Mouse (Mus musculus) adrenal gland, adult 8-10 months (tissue): Measurements from ENCODE around the gene Ints11. TPM values are rescaled to one million over a fixed set of nuclear protein-coding genes. Genes with fewer than 3 reads are reported as not detected.

Source experiments
- DNase-seq: peaks from one replicate; pipeline ENCODE4 v3.0.0; 2022
- total RNA-seq, 4 experiments: library from RNA; stranded (reverse); gene quantifications; 2 replicates each; pipeline ENCODE4 v1.2.4; 2022

Gene Ints11
- 10 to 100 TPM; 32.3 to 34.6 (median 33.3) TPM for total RNA-seq

DNA sequence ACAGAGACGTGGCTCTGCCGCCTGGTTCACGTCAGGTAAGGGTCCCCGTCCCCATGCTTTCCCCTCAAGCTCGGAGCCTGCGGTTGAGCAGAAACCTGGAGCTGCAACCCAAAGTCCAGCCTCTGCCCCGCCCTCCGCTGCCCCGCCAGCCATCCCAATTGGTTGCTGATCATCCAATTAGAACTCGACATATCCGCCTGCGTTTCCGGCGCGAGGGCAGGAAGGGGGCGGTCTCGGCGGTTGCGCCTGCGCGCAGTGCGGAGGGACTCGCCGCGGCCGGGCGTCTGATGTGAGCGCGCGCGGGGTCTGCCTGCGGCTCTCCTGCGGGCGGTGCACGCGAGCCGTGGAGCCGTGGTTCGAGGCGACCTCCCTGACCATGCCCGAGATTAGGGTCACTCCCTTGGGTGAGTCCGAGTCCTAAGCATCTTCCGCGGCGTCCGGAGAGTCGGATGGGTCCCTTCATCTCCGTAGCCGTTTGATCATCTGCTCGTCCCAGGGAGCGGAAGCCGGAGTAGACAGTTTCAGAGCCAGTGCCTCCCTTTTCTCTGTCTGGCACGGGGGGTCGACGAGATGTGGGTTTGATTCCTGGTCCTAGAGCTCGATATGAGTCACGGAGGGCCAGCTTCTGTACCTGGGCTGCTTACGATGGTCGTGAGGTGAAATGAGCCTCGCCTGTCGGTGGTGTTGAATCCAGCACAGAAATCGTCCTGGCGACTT, at the start of gene Ints11, which contains the start of gene Cptp:
Gene Ints11, plus strand, starts transcription at position 230 of the 717 bp plus-strand sequence.
Gene Cptp, minus strand, starts transcription at position 124 of the 717 bp plus-strand sequence.
- DNase-seq: peak; percentile 96

DNA sequence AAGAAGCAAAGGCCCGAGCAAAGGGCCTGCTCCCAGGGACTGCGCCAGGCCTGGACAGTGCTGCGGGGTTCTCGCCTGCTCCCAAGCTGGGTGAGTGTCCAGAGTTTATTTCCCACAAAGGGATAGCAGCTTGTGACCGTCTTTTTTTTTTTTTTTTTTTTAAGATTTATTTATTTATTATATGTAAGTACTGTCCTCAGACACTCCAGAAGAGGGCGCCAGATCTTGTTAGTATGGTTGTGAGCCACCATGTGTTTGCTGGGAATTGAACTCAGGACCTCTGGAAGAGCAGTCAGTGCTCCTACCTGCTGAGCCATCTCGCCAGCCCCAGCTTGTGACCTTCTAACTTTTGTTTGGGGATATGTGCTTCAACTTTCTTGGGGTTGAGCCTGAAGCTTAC, 48.3 kb upstream of the Ints11 start:
- DNase-seq: no peak

- peak; percentile 42 for DNase-seq
Observed at GRCm38 (mm10) chr4:155823443-155823842, 45.9 kb upstream of the Ints11 start.

GRCm38 (mm10) chr4:155829866-155830265, 39.5 kb upstream of the Ints11 start:
- DNase-seq: no peak

GRCm38 (mm10) chr4:155830596-155830995, 38.8 kb upstream of the Ints11 start:
- DNase-seq: no peak

DNA sequence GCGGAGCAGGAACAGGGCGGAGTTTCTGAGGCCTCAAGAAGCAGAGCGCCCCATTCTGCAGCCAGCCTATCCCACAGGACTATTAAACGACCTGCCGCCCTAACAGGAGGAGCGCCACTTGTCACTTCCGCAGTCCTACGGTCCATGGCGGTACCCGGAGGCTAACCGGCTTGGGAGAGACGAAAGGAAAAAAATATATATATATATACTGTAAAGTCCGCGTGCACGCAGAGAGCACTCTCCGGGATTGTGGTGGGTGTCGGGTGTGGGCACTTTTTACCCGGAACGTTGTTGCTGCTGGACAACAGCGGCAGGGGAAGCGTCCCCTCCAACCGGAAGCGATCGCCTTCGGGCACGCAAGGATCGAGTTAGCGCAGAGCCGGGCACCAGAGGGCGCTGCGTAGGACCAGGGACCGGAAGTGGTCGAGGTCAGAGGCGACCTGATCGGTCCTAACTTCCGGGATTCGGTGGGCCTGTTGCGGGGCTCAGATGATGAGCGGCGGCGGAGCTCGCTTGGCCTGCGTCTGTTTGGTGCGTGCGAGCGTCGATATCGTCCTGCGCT, 38.1 kb upstream of the Ints11 start, which contains the start of gene Aurkaip1:
Gene Aurkaip1, plus strand, starts transcription at position 68 of the 562 bp plus-strand sequence.
- peak; percentile 92 for DNase-seq

- no peak for DNase-seq
Observed at GRCm38 (mm10) chr4:155831831-155832230, 37.5 kb upstream of the Ints11 start.

DNA sequence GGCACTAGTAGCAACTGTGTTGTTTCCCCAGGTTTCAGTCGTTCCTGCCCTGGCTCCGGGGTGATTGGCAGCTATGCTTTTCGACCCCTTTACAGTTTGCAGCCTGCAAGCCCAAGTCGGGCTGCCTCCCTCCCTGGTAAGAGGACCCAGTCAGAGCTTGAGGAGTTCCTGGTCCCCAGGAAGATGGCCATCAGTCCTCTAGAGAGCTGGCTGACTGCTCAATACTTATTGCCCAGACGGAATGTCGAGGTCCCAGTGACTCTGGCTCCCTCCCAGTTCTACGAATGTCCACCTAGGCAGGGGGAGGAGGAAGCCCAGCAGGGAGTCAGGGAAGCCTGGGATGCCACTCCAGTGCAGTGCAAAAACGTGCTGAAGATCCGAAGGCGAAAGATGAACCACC, 37.0 kb upstream of the Ints11 start:
- no peak for DNase-seq

GRCm38 (mm10) chr4:155833234-155833633, 36.1 kb upstream of the Ints11 start:
- DNase-seq: no peak

- peak; percentile 72 for DNase-seq
Observed at GRCm38 (mm10) chr4:155833836-155834235, 35.5 kb upstream of the Ints11 start.

DNA sequence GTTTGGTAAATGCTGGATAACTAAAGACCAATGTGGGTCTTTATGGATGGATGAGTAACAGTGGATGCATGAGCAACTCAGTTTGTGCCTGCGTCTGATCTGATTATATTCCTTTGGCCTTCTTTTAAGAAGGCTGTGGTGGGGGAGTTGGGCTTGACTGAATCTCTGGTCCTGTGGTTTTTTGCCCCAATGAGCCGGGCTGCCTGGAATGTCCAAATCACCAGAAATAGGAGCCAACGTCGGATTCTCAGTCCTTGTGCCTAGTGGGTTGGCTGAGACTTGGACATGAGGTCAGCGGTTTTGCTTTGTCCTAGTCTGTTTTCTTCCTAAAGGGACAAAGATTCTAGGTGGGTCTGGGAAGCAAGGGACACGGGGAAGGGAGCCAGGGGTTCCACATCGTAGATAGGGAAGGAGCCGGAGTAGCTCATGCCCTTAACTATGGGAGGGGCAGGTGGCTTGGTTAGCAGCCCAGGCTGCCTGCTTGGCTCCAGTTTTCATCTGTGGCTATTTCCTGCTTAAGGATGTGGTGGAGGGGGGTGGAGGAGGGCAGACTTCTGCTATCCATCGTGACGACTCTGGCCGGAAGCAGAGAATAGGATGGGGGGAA, 31.8 kb upstream of the Ints11 start:
- DNase-seq: no peak

DNA sequence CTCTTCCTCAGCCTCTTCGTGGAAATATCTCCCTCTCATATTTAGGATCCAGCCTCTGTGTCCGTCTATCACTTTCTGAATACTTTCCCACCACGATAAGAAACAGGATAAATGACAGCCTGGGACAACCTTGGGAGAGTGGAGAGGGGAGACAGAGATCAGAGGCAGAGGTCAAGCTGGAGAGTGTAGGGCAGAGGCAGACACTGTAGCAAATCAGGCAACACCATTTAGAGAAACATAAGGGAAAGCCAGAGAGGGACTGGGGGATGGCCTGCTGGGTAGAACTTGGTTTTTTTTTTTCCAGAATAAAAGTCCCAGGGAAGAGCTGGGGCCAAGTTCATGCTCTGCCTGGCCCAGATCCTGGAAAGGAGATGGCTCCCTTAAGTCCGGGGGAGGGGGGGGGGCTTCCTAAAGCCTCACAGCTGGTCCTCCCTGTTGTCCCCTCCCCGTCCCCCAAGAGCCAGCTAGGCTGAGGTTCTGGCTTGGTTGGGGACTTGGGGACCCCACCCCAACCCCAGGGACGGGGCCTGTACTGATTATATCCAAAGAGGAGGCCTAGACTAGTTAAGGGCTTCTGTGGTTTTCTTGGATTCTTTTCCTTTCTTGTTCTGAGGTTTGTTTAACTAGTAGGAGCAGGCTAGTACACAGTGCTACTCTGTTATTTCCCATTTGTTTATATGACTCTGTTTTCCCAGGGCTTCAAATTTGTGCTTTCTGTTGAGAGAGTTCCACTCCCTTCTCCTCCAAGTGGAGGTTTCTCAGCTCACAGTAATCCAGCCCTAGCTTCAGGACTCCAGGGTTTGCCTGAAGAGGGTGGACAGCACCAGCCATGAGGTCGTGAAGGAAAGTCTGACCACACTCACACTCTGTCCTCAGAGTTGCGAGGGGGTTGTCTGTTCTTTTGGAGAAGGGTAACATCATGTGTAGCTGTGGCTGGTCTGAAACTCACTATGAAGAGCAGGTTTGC, 30.9 kb upstream of the Ints11 start:
- DNase-seq: no peak

- DNase-seq: peak; percentile 79
Observed at GRCm38 (mm10) chr4:155839483-155839910, 29.8 kb upstream of the Ints11 start, which contains the start of gene Mxra8. Mxra8 (plus strand) TSS chr4:155839680.

DNA sequence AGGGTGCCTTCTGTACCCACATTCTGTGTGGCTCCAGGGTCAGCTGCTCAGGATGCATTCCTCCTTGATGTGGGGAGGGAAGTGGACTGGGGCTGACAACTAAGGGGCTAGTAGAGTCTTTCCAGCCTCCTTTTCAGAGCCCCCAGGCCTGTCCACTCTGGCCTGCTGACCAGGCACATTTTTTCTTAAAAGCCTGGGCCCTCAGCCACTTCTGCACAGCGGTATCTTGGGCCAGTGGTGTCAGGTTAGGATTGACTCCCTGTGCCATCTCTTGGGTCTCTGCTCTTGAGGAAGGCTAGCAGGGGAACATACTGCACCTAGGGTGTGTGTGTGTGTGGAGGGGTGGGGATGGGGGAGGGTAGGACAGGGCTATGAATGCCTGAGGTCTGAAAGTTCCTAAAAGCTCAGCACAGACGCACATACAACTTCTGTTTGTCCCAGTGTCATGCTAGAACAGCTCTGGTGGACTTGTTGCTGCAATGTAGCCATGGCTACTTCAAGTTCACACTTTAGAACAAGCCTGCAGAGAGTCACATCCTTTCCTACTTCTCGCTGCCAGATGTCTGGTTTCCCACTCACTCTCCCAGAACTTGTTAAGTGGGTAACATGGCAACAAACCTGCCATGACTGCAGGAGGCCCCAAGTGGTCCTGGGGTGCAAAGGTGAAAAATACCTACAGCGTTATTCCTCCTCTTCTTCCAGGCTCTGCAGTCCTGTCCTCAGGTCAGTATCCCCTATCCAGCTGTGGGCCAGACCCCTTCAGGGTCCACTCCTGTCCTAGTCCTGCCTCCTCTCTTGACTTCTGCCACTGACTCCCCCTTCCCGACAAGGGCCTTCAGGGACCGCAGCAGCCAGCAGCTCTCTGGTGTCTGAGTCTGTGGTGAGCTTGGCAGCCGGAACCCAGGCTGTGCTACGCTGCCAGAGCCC, 29.0 kb upstream of the Ints11 start:
- DNase-seq: no peak

GRCm38 (mm10) chr4:155841003-155841454, 28.3 kb upstream of the Ints11 start:
- peak; percentile 55 for DNase-seq

- DNase-seq: no peak
Observed at GRCm38 (mm10) chr4:155841651-155842270, 27.6 kb upstream of the Ints11 start.

DNA sequence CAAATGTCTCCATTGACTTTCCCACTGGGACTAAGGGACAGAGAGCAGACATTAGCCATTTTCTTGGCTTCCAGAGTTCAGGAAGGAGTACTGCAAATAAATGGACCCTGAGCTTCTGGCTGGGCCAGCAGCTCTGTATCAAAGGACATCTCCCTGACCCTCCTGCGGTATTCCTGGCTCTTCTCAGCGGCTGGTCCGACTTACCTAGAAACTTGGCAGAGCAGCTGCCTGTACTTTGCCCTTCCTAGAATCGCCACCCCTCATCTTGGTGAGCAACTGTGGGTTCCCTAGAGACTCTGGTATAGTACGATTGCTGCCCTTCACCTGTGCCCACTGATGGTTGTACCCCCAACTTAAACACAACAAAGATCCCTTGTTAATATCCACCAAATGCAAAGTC, 26.1 kb upstream of the Ints11 start:
- DNase-seq: no peak

DNA sequence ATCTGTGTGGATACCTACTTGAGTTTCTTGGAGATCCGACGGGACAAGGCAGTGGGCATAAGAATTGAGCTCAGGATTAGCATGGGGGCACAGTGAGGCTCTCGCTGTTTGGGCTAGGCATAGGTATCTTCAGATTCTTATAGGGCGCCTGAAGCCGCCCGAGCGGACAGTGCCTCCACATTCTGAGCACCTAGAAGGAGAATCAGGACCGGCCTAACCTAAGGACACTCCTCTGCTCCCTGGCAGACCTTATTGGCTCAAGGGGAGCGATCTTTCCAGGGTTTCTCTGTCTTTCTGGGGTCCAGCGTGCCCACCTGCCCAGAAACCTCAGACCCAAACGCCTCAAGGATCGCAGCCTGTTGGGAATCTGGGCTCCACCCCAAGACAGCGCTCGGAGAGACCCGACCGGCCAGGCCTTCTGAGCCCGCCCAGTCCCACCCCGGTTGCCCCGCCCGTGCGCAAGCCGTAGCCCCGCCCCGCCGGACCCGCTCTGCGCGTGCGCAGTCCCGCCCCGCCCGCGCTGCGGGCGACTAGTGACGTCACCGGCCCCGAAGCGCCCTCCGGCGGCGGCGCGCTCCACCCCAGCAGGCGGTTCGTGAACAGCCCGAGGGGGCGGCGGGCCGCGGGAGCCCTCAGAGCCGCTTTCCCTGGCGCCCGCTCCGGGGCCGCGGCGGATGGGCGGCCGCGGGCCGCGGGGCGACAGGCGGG, 22.3 kb upstream of the Ints11 start, which contains the start of gene Dvl1:
Gene Dvl1, plus strand, starts transcription at position 532 of the 708 bp plus-strand sequence.
- DNase-seq: peak; percentile 88

DNA sequence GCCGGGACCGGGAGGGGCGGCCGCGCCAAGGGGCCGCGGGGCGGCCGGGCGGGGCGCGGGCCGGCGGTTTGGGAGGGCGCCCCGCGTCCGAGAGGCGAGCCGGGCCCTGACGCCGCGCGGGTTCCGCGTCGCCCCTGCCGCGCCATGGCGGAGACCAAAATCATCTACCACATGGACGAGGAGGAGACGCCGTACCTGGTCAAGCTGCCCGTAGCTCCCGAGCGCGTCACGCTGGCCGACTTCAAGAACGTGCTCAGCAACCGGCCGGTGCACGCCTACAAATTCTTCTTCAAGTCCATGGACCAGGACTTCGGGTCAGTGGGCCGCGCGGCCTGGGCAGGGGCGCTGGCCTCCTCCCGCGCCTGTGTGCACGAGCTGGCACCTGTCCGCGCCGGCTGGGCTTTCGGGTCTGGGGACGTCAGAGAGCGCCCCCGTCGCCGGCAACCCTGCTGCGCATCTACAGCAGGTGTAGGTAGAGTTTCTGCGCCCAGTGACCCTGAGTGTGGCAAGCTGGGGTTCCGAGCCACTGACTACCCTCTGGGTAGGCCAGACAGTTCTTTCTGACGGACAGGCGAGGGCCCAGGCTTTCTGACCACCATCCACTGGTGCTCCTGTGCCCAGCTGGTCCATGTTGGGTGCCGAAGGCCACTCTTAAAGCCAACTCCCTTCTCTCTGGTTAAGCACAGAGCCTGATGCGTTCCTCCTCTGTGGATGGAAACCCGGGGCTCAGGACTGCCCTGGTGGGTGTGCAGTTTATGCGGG, 21.6 kb upstream of the Ints11 start:
- DNase-seq: no peak
